Mouse (Mus musculus) kidney, postnatal 4 days (tissue): ENCODE data around the gene Prss35.

Experiments used
- DNase-seq, 2 experiments: peaks; one replicate each; pipeline ENCODE4 v3.0.0; 2021; ENCODE audit warnings: mixed read lengths in 2 of 2

The Prss35 gene

DNA sequence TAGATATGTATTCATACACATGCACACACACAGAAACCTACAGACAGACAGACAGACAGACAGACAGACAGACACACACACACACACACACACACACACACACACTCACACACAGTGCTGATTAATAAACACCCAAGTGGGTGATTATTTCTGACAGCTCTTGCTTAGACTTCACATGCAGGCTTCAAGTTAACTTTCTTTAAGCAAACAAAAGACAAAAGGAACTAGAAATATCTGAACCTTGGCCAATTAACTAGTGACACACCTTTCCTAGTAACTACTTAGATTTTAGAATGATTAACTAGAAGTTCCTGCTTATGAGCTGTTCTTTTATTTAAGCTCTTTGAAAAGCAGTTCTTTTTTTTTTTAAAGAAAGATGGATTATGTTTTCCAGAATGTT lies 9.1 kb upstream of the Prss35 start:
- no peak for DNase-seq

DNA sequence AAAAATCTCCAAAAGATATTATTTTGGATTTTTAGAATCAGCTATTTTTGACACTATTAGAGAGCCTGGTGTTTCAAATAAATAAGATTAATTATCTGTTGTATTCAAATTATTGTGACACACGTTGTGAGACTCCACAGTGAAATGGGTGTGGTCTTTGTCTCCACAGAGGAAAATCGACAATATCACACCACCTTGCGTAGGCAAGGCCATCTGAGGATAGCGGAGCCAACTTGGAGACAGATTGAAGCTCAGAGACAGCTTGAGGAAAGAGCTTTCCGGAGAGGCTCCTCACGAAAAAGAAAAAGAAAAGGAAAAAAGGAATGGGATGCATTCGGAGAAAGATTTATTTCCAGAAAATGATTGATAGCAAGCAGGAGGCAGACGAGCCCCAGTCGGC lies 8.7 kb upstream of the Prss35 start:
- no peak for DNase-seq

DNA sequence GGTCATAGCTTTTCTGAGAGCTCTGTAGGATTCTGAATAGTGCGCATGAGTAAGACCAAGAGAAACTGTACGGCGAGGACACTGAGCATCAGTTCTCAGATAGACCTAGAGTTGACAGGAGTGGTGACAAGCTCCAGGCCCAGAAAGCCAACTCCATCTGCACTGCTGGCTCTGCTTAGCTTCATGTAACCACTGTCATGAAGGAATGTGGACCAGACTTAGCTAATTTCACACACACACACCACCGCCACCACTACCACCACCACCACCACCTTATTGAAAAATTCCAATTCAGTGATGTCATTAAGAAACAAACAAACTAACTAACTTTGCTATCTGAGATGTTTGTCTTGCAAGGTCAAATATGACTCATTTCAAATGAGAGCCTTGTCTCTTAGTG lies 6.5 kb upstream of the Prss35 start:
- DNase-seq: no peak

DNA sequence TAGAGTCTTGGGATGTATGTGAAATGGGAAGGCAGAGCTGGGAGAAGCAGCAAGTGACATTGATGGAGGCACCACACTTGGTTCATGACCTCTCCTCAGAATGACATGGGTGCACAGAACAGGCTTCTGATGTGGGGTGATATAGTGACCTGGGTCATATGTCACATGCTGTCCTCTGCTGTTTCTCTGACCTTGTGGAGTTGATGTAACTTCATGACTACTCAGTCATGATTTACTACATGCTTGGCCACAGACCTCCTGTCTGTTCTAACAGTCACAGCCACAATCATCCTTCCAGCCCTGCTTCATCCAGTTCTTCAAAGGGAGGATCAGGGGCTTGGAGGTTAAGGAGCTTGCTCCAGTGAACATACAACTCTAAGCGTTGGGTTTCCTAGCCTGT lies 5.4 kb upstream of the Prss35 start:
- no peak for DNase-seq

DNA sequence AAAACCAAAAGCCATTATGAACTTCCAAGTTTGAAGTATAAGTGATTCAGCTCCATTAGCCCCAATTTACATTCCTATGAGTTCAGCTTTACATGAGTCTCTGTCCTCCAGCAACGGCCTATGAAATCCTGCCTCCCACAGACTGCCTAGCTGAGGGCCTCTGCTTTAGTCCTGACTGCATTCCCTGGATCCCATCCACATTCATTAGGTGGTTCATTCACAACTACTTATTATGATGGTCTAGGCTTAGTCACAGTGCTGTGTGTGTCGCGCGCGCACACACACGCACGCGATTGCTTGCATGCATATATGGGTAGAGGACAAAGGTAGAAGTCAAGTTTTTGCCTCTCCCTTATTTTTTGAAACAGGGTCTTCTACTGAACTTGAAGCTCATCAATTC lies 4.6 kb upstream of the Prss35 start:
- DNase-seq: no peak

DNA sequence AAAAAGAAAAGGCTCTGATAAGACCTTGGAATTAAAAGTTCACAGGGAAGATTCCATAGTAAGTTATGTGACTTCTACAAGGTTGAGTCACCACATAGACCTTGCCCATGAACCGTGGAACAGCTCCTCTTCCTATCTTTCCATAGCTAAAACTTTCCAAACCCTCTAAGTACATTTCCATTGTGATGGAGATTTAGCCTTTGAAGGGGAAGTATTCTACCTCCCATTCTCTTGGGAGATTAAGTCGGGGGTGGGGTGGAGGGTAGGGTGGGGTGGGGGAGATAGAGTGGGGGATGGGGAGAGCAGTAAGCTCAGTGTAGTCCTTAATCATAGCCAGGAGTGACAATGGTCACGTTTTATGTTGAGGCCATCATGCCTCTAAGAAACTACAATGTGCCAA lies 3.5 kb upstream of the Prss35 start:
- no peak for DNase-seq

DNA sequence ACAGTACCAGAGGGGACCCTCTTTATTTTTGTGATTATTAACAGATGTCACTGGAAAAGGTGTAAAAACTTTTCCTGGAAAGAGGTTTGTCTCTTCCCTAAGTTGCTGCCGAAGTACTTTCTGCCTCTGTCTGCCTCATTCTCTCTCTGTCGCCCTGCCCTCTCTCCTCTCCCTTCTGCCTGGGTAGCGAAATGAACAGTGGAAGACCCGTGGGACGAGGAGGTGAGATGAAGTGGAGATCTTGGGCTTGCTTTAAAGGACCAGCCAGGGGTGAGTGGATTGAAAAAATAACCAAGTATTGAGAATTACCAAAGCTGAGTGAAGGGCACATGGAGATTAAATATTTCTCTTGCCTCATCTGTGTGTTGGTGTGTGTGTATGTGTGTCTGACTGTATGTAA lies 592 bp downstream of the Prss35 start:
- no peak for DNase-seq

DNA sequence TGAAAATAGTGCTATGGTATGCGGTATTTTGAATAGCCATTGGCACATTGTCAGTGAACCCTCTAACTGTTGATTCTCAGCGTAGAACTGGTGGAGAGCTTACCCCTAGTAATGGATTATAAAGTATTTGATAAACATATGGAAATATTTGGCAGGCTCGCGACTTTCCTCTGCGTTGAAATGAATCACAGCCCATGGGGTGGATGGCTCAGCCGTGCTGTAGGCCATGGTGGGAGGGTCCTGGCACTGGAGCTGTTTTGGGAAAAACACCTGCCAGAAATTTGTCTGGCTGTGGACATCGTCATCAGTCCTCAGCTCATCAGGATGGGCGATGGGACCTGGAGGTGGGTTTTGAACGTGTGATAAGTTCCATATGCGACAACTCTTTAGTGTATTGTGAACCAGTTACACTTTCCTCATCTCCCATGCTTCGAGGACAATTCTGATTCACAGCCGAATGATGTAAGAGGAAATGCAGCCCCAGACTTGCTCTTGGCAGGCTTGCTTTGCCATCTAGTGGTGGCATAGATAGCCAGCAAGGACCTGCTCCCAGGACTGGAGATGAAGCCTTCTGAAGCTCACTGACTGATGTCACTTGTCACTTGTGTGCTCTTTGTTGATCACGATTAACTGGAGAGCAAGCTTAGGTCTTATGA lies 2.6 kb downstream of the Prss35 start:
- peak; percentile 58 to 71 for DNase-seq

DNA sequence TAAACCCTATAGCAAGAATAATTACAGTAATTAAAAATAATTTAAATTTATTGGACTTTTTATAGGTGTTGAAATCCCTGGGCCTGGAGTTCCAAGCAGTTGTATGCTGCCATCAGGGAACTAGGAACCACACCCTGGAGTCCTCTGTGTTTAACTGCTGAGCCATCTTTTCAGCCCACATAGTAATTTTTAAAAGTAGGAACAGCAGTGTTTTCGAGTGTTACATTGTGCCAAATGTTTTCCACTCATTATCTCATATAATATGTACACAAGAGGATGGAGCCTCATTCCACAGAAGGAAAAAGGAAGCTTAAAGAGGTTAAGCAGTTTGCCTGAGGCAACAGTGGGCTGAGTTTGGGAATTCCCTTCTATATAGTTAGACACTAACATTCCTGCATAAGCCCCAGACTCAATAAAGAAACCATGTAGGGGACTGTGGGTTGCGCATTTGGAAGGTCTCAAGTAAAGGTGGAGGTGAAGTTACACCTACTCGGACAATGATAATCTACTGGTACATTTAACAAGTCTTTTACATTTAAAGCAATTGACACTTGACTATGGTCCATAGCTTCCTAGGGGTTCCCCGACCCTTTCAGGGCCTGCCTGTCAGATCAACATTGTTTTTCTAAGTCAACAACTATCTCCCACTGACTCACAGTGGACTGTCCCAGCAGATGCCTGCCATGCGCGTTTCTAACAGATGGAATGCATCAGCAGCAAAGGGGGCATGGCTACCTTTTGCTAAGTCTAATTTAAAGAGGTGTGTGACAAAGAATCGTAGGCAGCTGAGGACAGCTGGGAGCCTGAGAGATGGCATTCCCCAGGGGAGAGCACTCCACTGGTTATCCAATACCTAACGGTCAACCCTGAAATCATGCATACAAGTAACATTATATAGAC lies 19.3 kb downstream of the Prss35 start:
- DNase-seq: no peak

DNA sequence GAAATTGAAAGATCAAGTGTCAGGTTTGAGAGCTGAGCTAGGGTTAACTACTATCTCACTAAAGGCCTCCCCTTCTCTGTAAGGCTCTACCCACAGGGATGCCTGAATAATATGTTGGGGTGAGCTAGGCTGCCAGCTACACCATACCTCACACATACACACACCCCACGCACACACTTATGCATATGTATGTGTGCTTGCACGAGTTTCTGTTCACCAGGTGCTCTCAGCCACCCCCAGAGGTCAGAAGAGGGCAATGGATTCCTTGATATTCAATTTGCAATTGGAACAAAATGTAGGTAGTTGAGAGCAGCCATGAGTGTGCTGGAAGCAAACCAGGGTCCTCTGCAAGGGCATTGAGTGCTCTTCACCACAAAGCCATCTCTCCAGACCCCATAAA lies 20.6 kb downstream of the Prss35 start:
- DNase-seq: no peak

DNA sequence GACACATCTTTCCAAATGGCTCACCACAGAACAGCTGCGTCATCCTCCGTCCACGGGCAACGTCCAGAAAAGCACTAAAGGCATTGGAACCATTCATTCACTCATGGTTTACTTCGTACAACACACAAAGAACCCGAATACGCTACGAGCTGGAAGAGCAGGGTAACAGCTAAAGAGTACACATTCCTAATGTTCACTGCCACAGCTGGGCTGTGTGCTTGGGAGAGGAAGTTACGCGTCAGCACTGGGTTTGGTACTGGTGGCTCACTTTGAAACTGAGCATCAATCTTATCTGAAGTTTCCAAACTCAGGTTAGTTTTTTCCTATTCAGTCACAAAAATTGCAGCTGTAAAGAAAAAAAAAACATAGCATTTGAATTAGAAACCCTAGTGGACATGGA lies 23.5 kb downstream of the Prss35 start:
- DNase-seq: no peak

DNA sequence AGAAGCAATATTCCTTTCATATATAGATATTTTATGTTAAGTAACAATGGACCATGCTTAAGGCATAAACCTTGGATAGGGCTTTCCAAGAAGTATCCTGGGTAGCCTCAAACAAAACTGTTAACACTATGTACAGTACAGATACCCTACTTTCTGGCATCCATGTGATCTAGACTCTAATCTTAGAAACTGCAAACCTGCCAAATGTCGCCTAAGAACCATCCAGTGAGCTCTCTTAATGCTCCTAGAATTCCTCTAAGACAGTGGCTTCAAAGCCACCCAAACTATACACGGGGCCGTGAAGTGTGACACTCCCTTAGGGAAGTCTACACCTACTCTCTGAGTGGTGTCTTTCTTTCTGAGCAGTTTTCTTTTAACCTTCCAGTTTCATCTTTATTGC lies 29.4 kb downstream of the Prss35 start:
- no peak for DNase-seq

DNA sequence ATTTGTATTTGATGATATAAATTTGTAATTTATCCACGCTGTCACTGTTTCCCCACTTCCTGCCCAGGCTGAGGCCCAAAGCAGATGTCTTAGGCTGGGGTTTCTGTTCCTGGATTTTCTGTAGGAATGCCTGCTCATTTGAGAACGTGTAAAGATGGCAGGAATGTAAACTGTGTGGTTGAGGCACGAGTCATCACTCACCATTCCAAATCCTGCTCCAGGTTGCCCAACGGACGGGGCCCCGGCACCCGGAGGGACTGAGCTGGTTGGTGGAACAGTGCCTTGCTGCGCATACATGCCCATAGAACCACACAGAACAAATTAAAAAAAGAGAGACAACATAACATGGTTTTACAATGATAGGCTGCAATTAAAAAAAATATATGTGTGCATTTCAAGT lies 30.5 kb downstream of the Prss35 start:
- no peak for DNase-seq

DNA sequence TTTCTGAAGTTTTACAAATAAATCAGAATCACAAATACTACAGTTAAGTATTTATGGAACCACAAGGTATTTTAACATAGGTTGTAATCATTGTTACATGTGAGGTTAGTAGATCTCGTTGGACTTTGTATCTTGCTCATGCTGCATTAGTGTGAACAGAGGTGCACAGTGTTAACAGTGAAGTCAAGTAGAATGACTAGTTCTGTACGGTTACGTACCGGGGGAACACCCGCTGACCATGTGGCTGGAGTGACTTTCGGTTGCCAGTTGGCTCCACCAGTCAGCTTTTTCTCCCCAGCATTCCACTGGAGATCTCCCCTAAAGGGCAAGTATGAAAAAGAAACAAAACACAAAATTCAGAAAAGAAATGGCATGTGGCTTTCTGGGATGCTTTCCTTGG lies 31.9 kb downstream of the Prss35 start:
- no peak for DNase-seq

DNA sequence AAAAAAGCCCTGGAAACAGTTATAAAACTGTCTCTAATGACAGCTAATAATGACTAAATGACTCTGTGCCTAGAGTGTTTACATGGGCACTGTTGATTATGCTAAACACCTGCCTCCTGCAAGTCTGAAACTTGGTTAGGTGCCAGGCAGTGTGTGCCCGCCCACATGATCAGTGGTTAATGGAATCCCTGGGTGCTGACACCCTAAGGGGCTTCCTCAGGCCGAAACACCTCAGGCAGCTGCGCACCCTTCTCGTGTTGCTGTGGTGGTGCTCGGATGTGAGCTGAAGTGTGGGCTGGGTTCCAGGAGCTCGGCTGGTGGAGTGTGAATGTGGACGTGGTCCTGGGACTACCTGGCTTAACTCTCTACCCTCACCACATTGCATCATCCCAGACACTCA lies 33.9 kb downstream of the Prss35 start:
- no peak for DNase-seq

DNA sequence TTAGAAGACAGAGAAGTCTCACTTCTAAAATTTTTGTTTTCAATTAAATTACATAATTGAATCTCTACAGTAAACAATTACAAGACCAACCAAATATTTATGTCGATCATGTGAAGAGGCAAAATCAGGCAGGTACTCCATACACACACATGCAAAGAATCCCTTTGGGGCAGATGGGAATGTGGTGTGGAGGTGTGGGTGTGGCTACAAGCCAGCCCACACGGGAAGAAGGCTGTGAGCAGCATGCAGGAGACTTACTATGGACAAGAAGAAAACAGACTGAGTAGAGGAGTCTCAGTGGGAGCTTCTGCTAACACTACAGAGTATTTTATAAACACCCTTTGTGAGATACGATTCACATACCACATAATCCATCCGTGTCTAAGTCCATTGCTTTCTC lies 34.8 kb downstream of the Prss35 start:
- no peak for DNase-seq

DNA sequence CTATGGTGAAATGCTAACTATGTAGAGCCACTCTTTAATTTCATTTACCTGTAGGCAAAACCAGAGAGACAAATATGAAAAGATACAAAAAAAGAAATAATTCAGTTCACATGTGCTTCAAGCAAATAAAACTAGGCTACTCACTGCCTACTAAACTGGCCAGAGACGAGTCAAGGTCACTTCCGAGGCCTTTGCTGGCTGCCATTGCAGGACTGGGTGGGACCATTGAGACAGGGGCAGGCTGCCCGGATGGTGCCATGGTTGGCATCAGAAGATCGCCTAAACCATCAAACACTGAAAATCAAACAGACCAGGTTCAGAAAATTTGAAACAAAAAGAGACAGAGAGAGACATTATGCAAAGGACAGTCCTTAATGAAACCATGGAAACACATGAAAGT lies 38.0 kb downstream of the Prss35 start:
- no peak for DNase-seq

DNA sequence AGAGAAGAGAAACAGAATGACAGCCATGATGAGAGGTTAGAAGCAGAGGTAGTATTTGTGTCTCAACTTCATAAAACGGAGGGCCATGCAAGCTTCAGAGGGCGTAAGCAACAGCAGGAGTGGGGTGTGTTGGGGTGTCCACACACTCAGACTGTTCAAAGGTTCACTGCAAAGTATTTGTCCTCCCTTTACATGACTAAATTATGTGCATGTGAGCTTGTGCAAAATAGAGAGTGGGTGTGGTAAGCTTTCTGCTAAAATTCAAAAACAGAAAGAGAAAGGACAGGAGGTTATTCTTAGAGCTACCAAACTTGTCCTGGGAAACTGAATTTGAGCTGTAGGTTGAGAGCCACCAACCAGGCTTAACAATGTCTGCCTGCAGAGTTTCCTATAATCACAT lies 39.4 kb downstream of the Prss35 start:
- DNase-seq: no peak

DNA sequence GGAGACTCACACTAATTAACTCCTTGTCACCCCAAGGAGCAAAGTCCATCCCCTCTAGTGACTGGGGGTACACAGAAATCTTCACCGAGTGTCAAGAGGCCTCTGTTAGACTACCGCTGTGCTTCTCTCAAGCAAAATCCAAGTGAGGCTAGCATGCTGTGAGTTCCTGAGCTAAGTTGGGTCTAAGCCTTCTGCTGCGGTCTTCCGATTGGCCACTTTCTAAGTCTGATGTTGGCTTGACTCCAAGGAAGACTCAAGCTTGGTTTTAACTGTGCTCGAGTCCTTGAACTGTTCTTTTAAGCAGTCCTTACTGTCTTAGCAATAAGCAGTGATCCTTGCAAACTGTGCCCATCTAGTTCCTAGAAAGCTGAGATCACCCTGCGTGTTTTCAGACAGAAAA lies 45.7 kb downstream of the Prss35 start:
- DNase-seq: no peak

DNA sequence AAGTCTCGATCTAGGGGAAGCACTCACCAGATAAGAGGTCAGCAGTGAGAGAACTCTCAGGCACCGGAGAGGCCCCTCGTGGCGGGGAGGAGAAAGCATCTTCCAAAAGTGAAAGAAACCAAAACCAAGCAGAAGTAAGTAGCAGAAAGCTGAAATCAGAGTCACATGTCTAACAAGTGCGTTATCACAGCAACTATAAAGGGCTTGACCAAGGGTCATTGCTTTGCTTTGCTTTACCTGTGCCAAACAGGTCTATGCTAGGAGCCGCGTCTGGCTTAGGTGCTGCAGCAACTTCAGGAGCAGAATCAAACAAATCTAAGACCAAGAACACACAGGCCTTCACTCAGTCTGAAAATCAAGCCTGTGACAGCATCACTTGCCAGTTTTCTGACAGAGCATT lies 48.5 kb downstream of the Prss35 start:
- DNase-seq: no peak

DNA sequence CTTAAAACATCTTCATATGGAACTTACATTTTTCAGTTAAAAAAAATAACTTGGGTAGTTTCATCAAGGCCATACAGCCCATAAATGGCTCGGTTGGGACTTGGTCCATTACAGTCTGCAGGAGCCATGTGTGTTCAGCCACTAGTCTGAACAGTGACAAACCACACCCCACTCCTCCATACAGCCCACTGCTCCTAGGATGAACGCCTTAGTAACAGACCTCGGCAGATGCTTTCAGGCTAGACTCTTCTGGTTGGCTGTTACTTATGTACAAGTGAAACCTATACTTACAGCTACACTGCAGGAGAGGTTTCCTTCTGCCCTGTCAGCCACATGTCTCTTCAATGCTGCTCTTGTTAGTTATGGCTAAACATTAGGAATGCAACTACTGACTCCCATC lies 51.8 kb downstream of the Prss35 start:
- no peak for DNase-seq

DNA sequence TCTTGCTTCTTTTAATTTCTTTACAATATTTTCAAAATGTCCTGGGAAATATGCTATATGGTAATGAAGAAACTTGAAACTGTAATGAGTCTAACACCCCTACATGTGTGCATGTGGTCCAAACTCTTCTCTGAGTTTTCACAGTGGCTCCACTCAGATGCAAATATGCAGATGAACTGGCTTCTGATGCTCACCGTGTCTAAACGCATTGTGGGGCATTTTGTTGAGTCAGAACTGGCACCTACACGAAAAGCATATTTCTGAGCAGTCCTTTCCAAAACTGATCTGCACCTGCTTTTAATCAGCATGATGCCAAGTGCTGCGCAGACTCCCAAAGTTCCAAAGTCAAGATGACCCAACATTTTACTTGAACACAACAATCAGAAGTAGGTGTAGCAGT lies 54.1 kb downstream of the Prss35 start:
- no peak for DNase-seq

DNA sequence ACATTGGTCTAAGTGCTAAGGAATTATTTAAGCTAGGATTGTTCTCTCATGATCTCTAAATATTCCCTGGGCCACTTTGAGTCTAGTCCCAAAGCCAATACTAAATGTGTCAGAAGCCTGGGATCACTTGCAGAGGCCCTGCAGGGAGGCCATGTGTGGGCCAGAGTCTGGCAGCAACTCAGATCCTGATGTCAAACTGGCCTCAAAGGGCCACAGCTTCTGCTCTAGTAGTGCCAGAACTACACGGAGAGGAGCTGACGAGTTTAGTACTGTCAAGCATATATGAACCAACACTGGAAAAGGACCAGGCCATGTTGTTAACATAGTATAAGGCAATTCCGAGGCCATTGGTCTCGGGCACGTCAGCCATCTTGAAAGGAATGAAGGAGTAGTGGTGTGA lies 54.7 kb downstream of the Prss35 start:
- no peak for DNase-seq

DNA sequence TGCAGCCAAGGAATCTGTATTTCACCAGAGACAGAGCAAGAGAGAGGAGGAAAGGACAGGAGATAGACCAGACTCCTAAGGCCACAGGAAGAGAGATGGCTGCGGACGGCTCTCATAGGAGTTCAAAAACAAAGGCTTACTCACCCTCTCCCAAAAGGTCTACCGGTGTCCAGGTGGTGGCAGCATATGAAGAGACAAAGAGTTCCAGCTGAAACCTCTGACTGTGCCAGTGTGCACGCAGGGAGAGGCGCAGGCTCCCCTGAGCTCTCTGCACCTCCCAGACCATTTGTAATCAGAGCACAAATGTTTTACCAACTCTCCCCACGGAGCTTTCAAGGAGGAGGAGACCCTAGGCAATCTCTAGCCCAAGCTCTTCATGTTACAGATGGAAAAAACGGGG lies 55.2 kb downstream of the Prss35 start:
- peak; percentile 9 to 19 for DNase-seq

DNA sequence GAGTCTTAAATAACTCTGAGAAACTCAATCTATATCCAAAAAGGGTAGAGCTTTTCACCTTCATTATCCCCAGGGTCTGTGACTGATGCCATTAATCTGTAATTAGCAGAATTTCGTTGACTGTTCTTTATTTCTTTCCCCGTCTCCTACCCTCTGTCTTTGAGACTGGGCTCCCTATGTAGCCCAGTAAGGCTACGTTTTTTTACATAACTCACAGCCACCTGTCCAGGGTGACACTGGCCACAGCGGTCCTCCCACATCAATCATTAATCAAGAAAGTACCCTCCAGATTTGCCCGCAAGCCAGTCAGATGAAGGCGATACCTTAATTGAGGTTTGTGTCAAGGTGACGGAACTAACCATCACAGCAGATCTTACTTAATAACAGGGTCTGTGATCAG lies 55.6 kb downstream of the Prss35 start:
- no peak for DNase-seq
